Mouse (Mus musculus): Measurements from ENCODE around the gene 2210016L21Rik. TPM values are rescaled to one million over a fixed set of nuclear protein-coding genes. Genes with fewer than 3 reads are reported as not detected.
"Not testable (repeated sequence)": the region's sequence is repeated elsewhere in the genome, so short reads cannot be mapped to it uniquely, and the experiment has no call there.

Gene 2210016L21Rik
- polyA plus RNA-seq (2015; fragmentation: Nextera tagmentation; extraction: Ambion mirVana) = 107 and 110 TPM in 2 replicates

DNA sequence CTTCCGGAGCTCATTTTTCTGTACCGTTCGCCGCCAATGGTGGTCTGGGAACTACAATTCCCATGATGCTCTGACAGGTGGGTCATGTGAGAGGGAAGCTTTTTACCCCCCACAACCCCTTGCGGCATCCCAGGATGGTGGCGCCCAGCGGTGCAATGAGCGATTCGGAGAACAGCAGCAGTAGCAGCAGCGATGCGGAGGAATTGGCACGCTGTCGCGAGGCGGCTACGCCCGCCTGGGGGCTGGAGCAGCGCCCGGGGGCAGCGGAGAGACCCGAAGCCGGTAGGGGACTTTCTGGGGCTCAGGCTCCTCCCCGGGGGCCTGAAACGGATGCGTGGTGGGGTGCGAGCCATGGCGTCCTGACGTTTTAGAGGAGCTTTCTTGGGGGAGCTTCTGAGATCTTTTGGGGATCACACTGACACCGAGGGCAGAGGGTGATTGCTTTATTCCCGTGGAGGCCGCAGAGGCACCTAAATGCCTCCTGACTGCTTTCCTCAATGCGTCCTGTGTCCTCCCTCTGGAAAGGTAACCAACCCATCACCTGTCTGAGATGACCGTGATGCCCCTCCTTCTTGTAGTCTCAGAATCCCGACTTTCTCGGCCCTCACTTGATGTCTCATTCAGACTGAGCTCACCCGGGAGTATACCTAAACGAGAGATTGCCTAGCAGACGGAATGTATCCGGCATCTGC lies at the start of gene 2210016L21Rik:
TSS of gene 2210016L21Rik (plus strand) at position 85 of the 692 bp plus-strand sequence.
- Histone ChIP-seq H3K4me2 (peak within 1 kb of the TSS; percentile 74), H3K27me3 (no peaks in the 10 kb centered on the region), H3K9ac (peak within 1 kb of the TSS; percentile 96), H3K27ac (peak within 1 kb of the TSS; percentile 85), H3K36me3 (peaks cover 17% of the 10 kb centered on the region), H3K4me1 (replicated peaks) (peaks cover 17% of the 10 kb centered on the region), H3K9me3 (no peaks in the 10 kb centered on the region), H3K4me3 (peak within 1 kb of the TSS; percentile 67)
- WGBS = 2% methylated on average over 39 of the region's 39 CpGs
- peak; percentile 94 for ATAC-seq (ENCODE audit: low FRiP score)

DNA sequence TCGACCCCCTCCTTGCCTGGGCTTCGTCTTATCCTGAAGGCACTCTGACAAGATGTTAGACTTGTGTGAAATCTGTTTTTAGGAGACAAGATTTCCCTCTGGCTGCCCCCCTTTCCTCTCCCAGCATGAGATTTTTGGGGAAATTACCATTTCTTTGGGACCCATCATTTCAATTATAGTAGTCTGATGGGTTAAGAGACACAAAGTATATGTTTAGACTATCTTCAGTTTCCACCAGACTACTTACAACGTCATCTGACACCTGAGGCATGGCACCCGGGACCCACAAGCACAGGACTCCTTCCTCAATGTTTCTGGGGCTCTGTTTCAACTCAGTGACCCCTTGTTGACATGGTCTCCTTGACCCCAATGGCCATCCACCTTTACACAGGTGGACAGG lies 46.4 kb upstream of the 2210016L21Rik start:
- Histone ChIP-seq H3K27me3 (no peaks in the 10 kb centered on the region), H3K9ac (no peak overlapping the region), H3K4me3 (no peak overlapping the region), H3K27ac (no peak overlapping the region), H3K4me1 (replicated peaks) (0 out of 2 replicates have a peak, but pooled peaks cover 7% of the 10 kb centered on the region), H3K36me3 (no peaks in the 10 kb centered on the region), H3K9me3 (no peaks in the 10 kb centered on the region), H3K4me2 (no peak overlapping the region)
- no peak for ATAC-seq (ENCODE audit: low FRiP score)
- WGBS = 86% methylated on average over 4 of the region's 4 CpGs

GRCm38 (mm10) chr5:114896688-114897373 lies 45.1 kb upstream of the 2210016L21Rik start, which contains the start of gene Oasl2:
Gene Oasl2, plus strand, starts transcription at chr5:114896936.
- WGBS = 68% methylated on average over 13 of the region's 13 CpGs
- H3K4me2 ChIP-seq = peak within 1 kb of the TSS; percentile 6; the same call in 1 of the 2 replicates
- ATAC-seq (ENCODE audit: low FRiP score) = no peak

GRCm38 (mm10) chr5:114897374-114897793 lies 44.6 kb upstream of the 2210016L21Rik start:
- Histone ChIP-seq H3K27ac (no peak overlapping the region), H3K36me3 (no peaks in the 10 kb centered on the region), H3K4me3 (no peak overlapping the region), H3K4me2 (peak overlapping the region; percentile 6; the same call in 1 of the 2 replicates), H3K27me3 (no peaks in the 10 kb centered on the region), H3K4me1 (replicated peaks) (0 out of 2 replicates have a peak, but pooled peaks cover 7% of the 10 kb centered on the region), H3K9ac (no peak overlapping the region), H3K9me3 (no peaks in the 10 kb centered on the region)
- ATAC-seq (ENCODE audit: low FRiP score) = no peak
- WGBS = 13% methylated on average over 7 of the region's 7 CpGs

More at GRCm38 (mm10) chr5:114896688-114897373, 45.1 kb upstream of the 2210016L21Rik start, which contains the start of gene Oasl2:
- Histone ChIP-seq H3K4me3 (no peak within 1 kb of the TSS), H3K27ac (no peak within 1 kb of the TSS), H3K9me3 (no peaks in the 10 kb centered on the region), H3K36me3 (no peaks in the 10 kb centered on the region), H3K27me3 (no peaks in the 10 kb centered on the region), H3K4me1 (replicated peaks) (0 out of 2 replicates have a peak, but pooled peaks cover 7% of the 10 kb centered on the region), H3K9ac (no peak within 1 kb of the TSS)

GRCm38 (mm10) chr5:114898857-114899256 lies 43.1 kb upstream of the 2210016L21Rik start:
- H3K9ac ChIP-seq = no peak overlapping the region

DNA sequence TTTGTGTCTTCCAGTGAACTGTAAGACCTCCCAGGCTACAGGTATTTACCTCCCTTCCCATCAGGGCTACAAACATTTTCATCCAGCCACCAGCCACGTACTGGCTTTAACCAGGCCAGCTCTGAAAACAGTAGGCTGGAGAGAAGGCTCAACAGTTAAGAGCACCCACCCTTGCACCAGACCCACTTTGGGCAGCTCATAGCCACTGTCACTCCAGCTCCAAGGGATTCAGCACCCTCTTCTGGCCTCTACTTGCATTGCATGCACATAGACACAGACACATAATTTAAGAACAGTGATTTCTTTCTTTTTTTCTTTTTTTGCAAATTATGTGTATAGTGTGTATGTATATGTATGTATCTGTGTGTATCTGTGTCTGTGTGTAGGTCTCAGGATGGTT lies 39.5 kb upstream of the 2210016L21Rik start:
- Histone ChIP-seq H3K4me3 (no peak overlapping the region), H3K36me3 (no peaks in the 10 kb centered on the region), H3K4me1 (replicated peaks) (0 out of 2 replicates have a peak, but pooled peaks cover 2% of the 10 kb centered on the region), H3K27me3 (no peaks in the 10 kb centered on the region), H3K4me2 (no peak overlapping the region), H3K9me3 (no peaks in the 10 kb centered on the region), H3K9ac (no peak overlapping the region), H3K27ac (no peak overlapping the region)
- 28% methylated on average over 1 of the region's 1 CpGs for WGBS
- ATAC-seq (ENCODE audit: low FRiP score) = no peak

More at GRCm38 (mm10) chr5:114898857-114899256, 43.1 kb upstream of the 2210016L21Rik start:
- Histone ChIP-seq H3K4me2 (no peak overlapping the region), H3K36me3 (no peaks in the 10 kb centered on the region), H3K4me3 (no peak overlapping the region), H3K9me3 (no peaks in the 10 kb centered on the region), H3K27me3 (no peaks in the 10 kb centered on the region), H3K27ac (no peak overlapping the region), H3K4me1 (replicated peaks) (0 out of 2 replicates have a peak, but pooled peaks cover 7% of the 10 kb centered on the region)
- no peak for ATAC-seq (ENCODE audit: low FRiP score)
- WGBS = 81% methylated on average over 7 of the region's 7 CpGs

- no peak for ATAC-seq (ENCODE audit: low FRiP score)
Measured at GRCm38 (mm10) chr5:114908598-114909305, 33.2 kb upstream of the 2210016L21Rik start.

GRCm38 (mm10) chr5:114913686-114914085 lies 28.3 kb upstream of the 2210016L21Rik start:
- Histone ChIP-seq H3K4me1 (replicated peaks) (no peaks in the 10 kb centered on the region), H3K4me2 (no peak overlapping the region), H3K9ac (no peak overlapping the region), H3K36me3 (no peaks in the 10 kb centered on the region), H3K4me3 (no peak overlapping the region), H3K9me3 (no peaks in the 10 kb centered on the region), H3K27me3 (no peaks in the 10 kb centered on the region), H3K27ac (no peak overlapping the region)
- 78% methylated on average over 4 of the region's 4 CpGs for WGBS
- ATAC-seq (ENCODE audit: low FRiP score) = no peak

More at GRCm38 (mm10) chr5:114908598-114909305, 33.2 kb upstream of the 2210016L21Rik start:
- Histone ChIP-seq H3K36me3 (no peaks in the 10 kb centered on the region), H3K27ac (no peak overlapping the region), H3K4me1 (replicated peaks) (no peaks in the 10 kb centered on the region), H3K27me3 (no peaks in the 10 kb centered on the region), H3K9ac (no peak overlapping the region), H3K9me3 (no peaks in the 10 kb centered on the region), H3K4me2 (no peak overlapping the region), H3K4me3 (no peak overlapping the region)
- 49% methylated on average over 13 of the region's 13 CpGs for WGBS

GRCm38 (mm10) chr5:114914855-114915254 lies 27.1 kb upstream of the 2210016L21Rik start:
- Histone ChIP-seq H3K4me1 (replicated peaks) (no peaks in the 10 kb centered on the region), H3K4me2 (no peak overlapping the region), H3K4me3 (no peak overlapping the region), H3K27ac (no peak overlapping the region), H3K9me3 (no peaks in the 10 kb centered on the region), H3K9ac (no peak overlapping the region), H3K27me3 (no peaks in the 10 kb centered on the region), H3K36me3 (no peaks in the 10 kb centered on the region)
- WGBS = 82% methylated on average over 8 of the region's 8 CpGs
- ATAC-seq (ENCODE audit: low FRiP score) = no peak

GRCm38 (mm10) chr5:114915854-114916253 lies 26.1 kb upstream of the 2210016L21Rik start:
- 76% methylated on average over 5 of the region's 5 CpGs for WGBS
- no peaks in the 10 kb centered on the region for H3K27me3 ChIP-seq
- no peak for ATAC-seq (ENCODE audit: low FRiP score)
- no peak overlapping the region for H3K9ac ChIP-seq
- no peak overlapping the region for H3K4me2 ChIP-seq
- H3K36me3 ChIP-seq = no peaks in the 10 kb centered on the region
- H3K4me3 ChIP-seq = no peak overlapping the region
- H3K27ac ChIP-seq = no peak overlapping the region
- no peaks in the 10 kb centered on the region for H3K4me1 ChIP-seq (replicated peaks)
- no peaks in the 10 kb centered on the region for H3K9me3 ChIP-seq

DNA sequence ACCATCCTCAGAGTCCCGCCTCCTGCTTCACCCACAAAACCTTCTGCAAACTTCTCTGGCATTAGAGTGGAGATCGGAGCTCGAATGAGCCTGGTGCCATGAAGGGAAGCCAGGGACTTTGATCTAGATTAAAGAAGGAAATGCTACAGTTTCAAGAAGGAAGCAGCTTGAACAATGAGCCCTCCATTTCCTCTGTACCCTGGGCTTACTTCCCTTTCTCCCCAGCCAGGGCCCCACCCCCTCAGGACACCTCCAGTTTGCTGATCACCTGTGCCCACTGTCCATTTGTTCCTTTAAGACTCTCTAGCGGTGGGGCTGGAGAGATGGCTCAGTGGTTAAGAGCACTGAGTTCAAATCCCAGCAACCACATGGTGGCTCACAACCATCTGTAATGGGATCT lies 25.2 kb upstream of the 2210016L21Rik start:
- WGBS = 88% methylated on average over 4 of the region's 4 CpGs
- Histone ChIP-seq H3K4me3 (no peak overlapping the region), H3K27ac (no peak overlapping the region), H3K9me3 (no peaks in the 10 kb centered on the region), H3K36me3 (no peaks in the 10 kb centered on the region), H3K27me3 (no peaks in the 10 kb centered on the region), H3K9ac (no peak overlapping the region), H3K4me1 (replicated peaks) (no peaks in the 10 kb centered on the region), H3K4me2 (no peak overlapping the region)
- ATAC-seq (ENCODE audit: low FRiP score) = no peak

DNA sequence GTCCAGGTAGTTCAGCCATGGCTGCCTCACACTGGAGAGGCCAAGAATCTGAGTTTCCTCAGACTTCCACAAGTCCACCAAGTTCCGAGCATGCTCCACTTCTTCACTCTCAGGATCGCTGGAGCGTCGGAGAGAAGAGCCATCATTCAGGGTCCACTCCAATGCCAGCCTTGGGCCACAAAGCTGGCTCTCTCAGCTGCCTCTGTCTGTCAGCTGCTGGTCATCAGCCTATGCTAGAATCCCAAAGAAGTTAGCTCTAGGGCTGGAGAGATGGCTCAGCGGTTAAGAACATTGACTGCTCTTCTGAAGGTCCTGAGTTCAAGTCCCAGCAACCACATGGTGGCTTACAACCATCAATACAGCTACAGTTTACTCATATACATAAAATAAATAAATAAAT lies 24.6 kb upstream of the 2210016L21Rik start:
- ATAC-seq (ENCODE audit: low FRiP score); H3K36me3 ChIP-seq; H3K27me3 ChIP-seq; H3K4me2 ChIP-seq; H3K9ac ChIP-seq; H3K4me1 ChIP-seq (replicated peaks); H3K9me3 ChIP-seq; H3K4me3 ChIP-seq; H3K27ac ChIP-seq: not testable (repeated sequence)
- WGBS = 95% methylated on average over 5 of the region's 5 CpGs

Measured in hindbrain, embryonic 13.5 days (tissue).